Mouse (Mus musculus) fat pad, adult 2 months (tissue): Measurements from ENCODE around the gene Dgki.

Experiments used
- DNase-seq: peaks from one replicate; pipeline ENCODE4 v3.0.0-alpha.2; 2011; ENCODE audit warnings: low read depth, low spot score; ENCODE audit errors: extremely low read depth

The Dgki gene

GRCm38 (mm10) chr6:37030402-37030801 is 269.6 kb downstream of the Dgki start:
- DNase-seq: no peak

- DNase-seq: no peak
Observed at GRCm38 (mm10) chr6:37028841-37029240, 271.1 kb downstream of the Dgki start.

GRCm38 (mm10) chr6:37028300-37028699 is 271.7 kb downstream of the Dgki start:
- no peak for DNase-seq

GRCm38 (mm10) chr6:37026343-37027243 is 273.4 kb downstream of the Dgki start:
- no peak for DNase-seq

GRCm38 (mm10) chr6:37016046-37016445 is 283.9 kb downstream of the Dgki start:
- DNase-seq: no peak

GRCm38 (mm10) chr6:37011597-37011996 is 288.4 kb downstream of the Dgki start:
- DNase-seq: no peak

- DNase-seq: no peak
Observed at GRCm38 (mm10) chr6:37007573-37007972, 292.4 kb downstream of the Dgki start.

GRCm38 (mm10) chr6:37004914-37005313 is 295.1 kb downstream of the Dgki start:
- DNase-seq: no peak

GRCm38 (mm10) chr6:37003235-37003634 is 296.7 kb downstream of the Dgki start:
- DNase-seq: peak; percentile 19

- no peak for DNase-seq
Observed at GRCm38 (mm10) chr6:36998942-36999341, 301.0 kb downstream of the Dgki start.

- DNase-seq: peak; percentile 8
Observed at GRCm38 (mm10) chr6:36994329-36994728, 305.7 kb downstream of the Dgki start.

GRCm38 (mm10) chr6:36990186-36990585 is 309.8 kb downstream of the Dgki start:
- no peak for DNase-seq

GRCm38 (mm10) chr6:36988800-36989199 is 311.2 kb downstream of the Dgki start:
- no peak for DNase-seq

GRCm38 (mm10) chr6:36981646-36982045 is 318.3 kb downstream of the Dgki start:
- no peak for DNase-seq

GRCm38 (mm10) chr6:36980475-36980874 is 319.5 kb downstream of the Dgki start:
- DNase-seq: no peak

GRCm38 (mm10) chr6:36978176-36978575 is 321.8 kb downstream of the Dgki start:
- DNase-seq: no peak

- no peak for DNase-seq
Observed at GRCm38 (mm10) chr6:36973096-36973495, 326.9 kb downstream of the Dgki start.

GRCm38 (mm10) chr6:36972494-36972893 is 327.5 kb downstream of the Dgki start:
- DNase-seq: no peak

GRCm38 (mm10) chr6:36969249-36969885 is 330.6 kb downstream of the Dgki start:
- no peak for DNase-seq

GRCm38 (mm10) chr6:36960658-36961057 is 339.3 kb downstream of the Dgki start:
- no peak for DNase-seq

- DNase-seq: no peak
Observed at GRCm38 (mm10) chr6:36955293-36955692, 344.7 kb downstream of the Dgki start.

GRCm38 (mm10) chr6:36950648-36951047 is 349.3 kb downstream of the Dgki start:
- no peak for DNase-seq
